In the genomic region with DNA sequence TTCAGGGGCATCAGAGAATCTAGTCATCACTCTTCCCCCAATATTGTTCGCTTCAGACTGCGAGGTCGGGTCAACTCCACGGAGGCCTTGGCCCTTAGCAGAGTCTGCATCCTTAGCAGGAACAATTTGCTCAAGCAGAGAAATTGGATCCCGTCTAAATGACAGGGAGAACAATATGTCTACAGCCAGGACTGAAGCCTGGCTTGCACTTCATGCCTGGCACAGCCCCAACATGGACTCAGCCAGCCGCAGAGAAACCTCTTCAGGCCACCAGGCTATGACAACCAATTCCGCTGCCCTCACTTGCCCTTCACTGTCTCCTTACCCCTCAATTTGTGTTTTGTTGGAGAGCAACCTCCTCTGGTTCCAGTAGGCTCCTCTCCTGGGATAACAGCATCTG, we compare ENCODE assay signal across 10 mouse cellular contexts.
DNase-seq lines count a peak whose midpoint lies in the region; ATAC-seq lines count a peak whose summit lies in the region.
"Had no signal": no experiment of that assay in that cellular context is flagged by ENCODE, and none has a peak within 500 bp of the region (broad histone marks: within the 10 kb centered on the region; RNA-seq: fewer than 3 reads in every experiment).

No protein-coding gene starts in this region.

- no peaks in the 10 kb centered on the region for H3K36me3 ChIP-seq in forebrain, embryonic 13.5 days (ENCODE audit: poor library complexity, severe bottlenecking)
- H3K36me3 ChIP-seq in forebrain, embryonic 12.5 days (replicated peaks), result no peaks in the 10 kb centered on the region
- no peaks in the 10 kb centered on the region for H3K36me3 ChIP-seq in heart, embryonic 13.5 days
- no peaks in the 10 kb centered on the region for H3K36me3 ChIP-seq in hindbrain, embryonic 11.5 days (ENCODE audit: control insufficient read depth, insufficient read depth, low read length)
- H3K36me3 ChIP-seq: limb, embryonic 12.5 days had no signal

- ATAC-seq in forebrain, embryonic 13.5 days, result peak; percentile 43; the same call in 1 of the 2 replicates
- ATAC-seq in forebrain, embryonic 12.5 days (ENCODE audit: low FRiP score), result no peak
- no peak for ATAC-seq in heart, embryonic 13.5 days (ENCODE audit: extremely low read depth, insufficient number of reproducible peaks, low FRiP score, low TSS enrichment)
- no peak for ATAC-seq in hindbrain, embryonic 11.5 days (ENCODE audit: low FRiP score)
- ATAC-seq: activated CD4-positive, CD25-positive, alpha-beta regulatory T cell, adult 4 months had no signal

- no peak overlapping the region for H3K4me3 ChIP-seq in forebrain, embryonic 13.5 days
- no peak overlapping the region for H3K4me3 ChIP-seq in forebrain, embryonic 12.5 days (replicated peaks)
- no peak overlapping the region for H3K4me3 ChIP-seq in heart, embryonic 13.5 days
- H3K4me3 ChIP-seq in hindbrain, embryonic 11.5 days (ENCODE audit: low read depth, low read length), result no peak overlapping the region
- H3K4me3 ChIP-seq: limb, embryonic 12.5 days had no signal

- peak; percentile 34 for DNase-seq in retina, postnatal 1 day
- no peak for DNase-seq in retina, embryonic 14.5 days (ENCODE audit: low spot score)
- no peak for DNase-seq in T-cell, adult 2 months (ENCODE audit: low spot score)
- DNase-seq in left cerebral cortex, adult 18-20 months (ENCODE audit: low spot score in 2 of 2), result no peak
- no peak for DNase-seq in hindbrain, embryonic 11.5 days (ENCODE audit: low spot score)

- peaks cover 16% of the 10 kb centered on the region for H3K4me1 ChIP-seq in forebrain, embryonic 13.5 days
- H3K4me1 ChIP-seq in forebrain, embryonic 12.5 days, result peaks cover 13% of the 10 kb centered on the region
- peaks cover 29% of the 10 kb centered on the region for H3K4me1 ChIP-seq in heart, embryonic 13.5 days
- H3K4me1 ChIP-seq in hindbrain, embryonic 11.5 days (replicated peaks; ENCODE audit: control insufficient read depth, insufficient read depth, low read length), result 0 out of 2 replicates have a peak, but pooled peaks cover 3% of the 10 kb centered on the region

- H3K27ac ChIP-seq in forebrain, embryonic 13.5 days, result no peak overlapping the region
- H3K27ac ChIP-seq in forebrain, embryonic 12.5 days, result no peak overlapping the region
- H3K27ac ChIP-seq in heart, embryonic 13.5 days (replicated peaks), result 0 out of 2 replicates have a peak overlapping the region, but pooled peaks have one; percentile 15
- no peak overlapping the region for H3K27ac ChIP-seq in hindbrain, embryonic 11.5 days (ENCODE audit: low read depth, low read length)
- H3K27ac ChIP-seq: limb, embryonic 12.5 days had no signal

- no peak overlapping the region for H3K9ac ChIP-seq in forebrain, embryonic 13.5 days
- H3K9ac ChIP-seq in forebrain, embryonic 12.5 days, result no peak overlapping the region
- H3K9ac ChIP-seq in heart, embryonic 13.5 days, result no peak overlapping the region
- no peak overlapping the region for H3K9ac ChIP-seq in hindbrain, embryonic 11.5 days (ENCODE audit: low read depth, low read length)
- H3K9ac ChIP-seq: limb, embryonic 12.5 days had no signal

- no peaks in the 10 kb centered on the region for H3K27me3 ChIP-seq in forebrain, embryonic 13.5 days
- no peaks in the 10 kb centered on the region for H3K27me3 ChIP-seq in forebrain, embryonic 12.5 days
- no peaks in the 10 kb centered on the region for H3K27me3 ChIP-seq in heart, embryonic 13.5 days (replicated peaks)
- H3K27me3 ChIP-seq in hindbrain, embryonic 11.5 days (ENCODE audit: control insufficient read depth, insufficient read depth, low read length), result no peaks in the 10 kb centered on the region

- no peaks in the 10 kb centered on the region for H3K9me3 ChIP-seq in forebrain, embryonic 13.5 days (replicated peaks)
- H3K9me3 ChIP-seq in forebrain, embryonic 12.5 days, result no peaks in the 10 kb centered on the region
- H3K9me3 ChIP-seq in heart, embryonic 13.5 days, result no peaks in the 10 kb centered on the region
- no peaks in the 10 kb centered on the region for H3K9me3 ChIP-seq in hindbrain, embryonic 11.5 days (ENCODE audit: control insufficient read depth, low read length)
- H3K9me3 ChIP-seq: limb, embryonic 12.5 days had no signal

- WGBS in forebrain, embryonic 13.5 days, result 44% methylated on average over 7 of the region's 7 CpGs
- WGBS in forebrain, embryonic 12.5 days, result 56% methylated on average over 7 of the region's 7 CpGs
- 60% methylated on average over 7 of the region's 7 CpGs for WGBS in heart, embryonic 13.5 days
- 45% methylated on average over 7 of the region's 7 CpGs for WGBS in hindbrain, embryonic 11.5 days

- H3K4me2 ChIP-seq in forebrain, embryonic 13.5 days, result no peak overlapping the region
- no peak overlapping the region for H3K4me2 ChIP-seq in forebrain, embryonic 12.5 days
- no peak overlapping the region for H3K4me2 ChIP-seq in heart, embryonic 13.5 days
- H3K4me2 ChIP-seq in hindbrain, embryonic 11.5 days (replicated peaks; ENCODE audit: low read depth, low read length), result no peak overlapping the region
- H3K4me2 ChIP-seq: limb, embryonic 12.5 days had no signal
